Mouse (Mus musculus) MEL (cell line): ENCODE measurements around the gene Gng7. TPM values are rescaled to one million over a fixed set of nuclear protein-coding genes. Genes with fewer than 3 reads are reported as not detected.

Experiments
- DNase-seq: peaks from one replicate; pipeline ENCODE4 v3.0.0; 2011; ENCODE audit warnings: low read depth, low spot score
- H3K27ac ChIP-seq: 2 replicates; pipeline ENCODE4 v1.5.1; 2012; ENCODE audit warnings: low read depth, mild to moderate bottlenecking, control low read depth, low read length, moderate library complexity; ENCODE audit not compliant: control insufficient read depth
- H3K27me3 ChIP-seq, 2 experiments: fragments of 150-350 bp in 1 of 2; sonication (generic) in 1 of 2; 2 replicates each; pipeline ENCODE4 v1.6.1; 2012; ENCODE audit warnings: low read length in 2 of 2, mild to moderate bottlenecking in 2 of 2, improper control_type of control experiment in 1 of 2, moderate library complexity in 1 of 2; ENCODE audit not compliant: insufficient read depth in 2 of 2, control insufficient read depth in 1 of 2
- H3K36me3 ChIP-seq, 2 experiments: 2 replicates each; pipeline ENCODE4 v1.6.1; 2012 to 2014; ENCODE audit warnings: low read length in 2 of 2, improper control_type of control experiment in 1 of 2, inconsistent platforms in 1 of 2, mild to moderate bottlenecking in 1 of 2; ENCODE audit not compliant: insufficient read depth in 2 of 2, control insufficient read depth in 1 of 2
- H3K4me1 ChIP-seq, 2 experiments: fragments of 150-350 bp in 1 of 2; sonication (generic) in 1 of 2; 2 replicates each; pipeline ENCODE4 v1.6.1; 2012; ENCODE audit warnings: low read length in 2 of 2, improper control_type of control experiment in 1 of 2, mild to moderate bottlenecking in 1 of 2; ENCODE audit not compliant: insufficient read depth in 2 of 2, control insufficient read depth in 1 of 2
- H3K4me3 ChIP-seq, 2 experiments: fragments of 150-350 bp in 1 of 2; sonication (generic) in 1 of 2; 2 replicates each; pipeline ENCODE4 v1.5.1; 2012; ENCODE audit warnings: low read depth in 2 of 2, low read length in 2 of 2, mild to moderate bottlenecking in 2 of 2, moderate library complexity in 2 of 2, control low read depth in 1 of 2, improper control_type of control experiment in 1 of 2; ENCODE audit not compliant: control insufficient read depth in 1 of 2, insufficient read depth in 1 of 2
- H3K79me2 ChIP-seq: 2 replicates; pipeline ENCODE4 v1.6.1; 2012; ENCODE audit warnings: mild to moderate bottlenecking, low read length, moderate library complexity; ENCODE audit not compliant: control insufficient read depth, poor library complexity, insufficient read depth
- H3K9ac ChIP-seq: 2 replicates; pipeline ENCODE4 v1.6.1; 2012; ENCODE audit warnings: low read depth, mild to moderate bottlenecking, control low read depth, low read length, moderate library complexity; ENCODE audit not compliant: control insufficient read depth, poor library complexity, severe bottlenecking
- H3K9me3 ChIP-seq: fragments of 150-350 bp; sonication (generic); replicated peaks from 2 replicates; pipeline ENCODE4 v1.6.1; 2012; ENCODE audit warnings: mild to moderate bottlenecking, low read length, improper control_type of control experiment, moderate library complexity; ENCODE audit not compliant: insufficient read depth
- BHLHE40 ChIP-seq: IDR thresholded peaks from 2 replicates; pipeline ENCODE4 v1.6.1; 2012; ENCODE audit warnings: low read depth, mild to moderate bottlenecking, inconsistent platforms, low read length, improper control_type of control experiment, borderline replicate concordance
- CHD1 ChIP-seq: IDR thresholded peaks from 2 replicates; pipeline ENCODE4 v1.6.1; 2012; ENCODE audit warnings: low read depth, mild to moderate bottlenecking, inconsistent platforms, low read length, improper control_type of control experiment
- CHD2 ChIP-seq: IDR thresholded peaks from 2 replicates; pipeline ENCODE4 v1.6.1; 2011; ENCODE audit warnings: low read length, improper control_type of control experiment
- CTCF ChIP-seq, 3 experiments: IDR thresholded peaks in 2 of 3; conservative IDR thresholded peaks in 1 of 3; 2 replicates each; pipeline ENCODE4 v1.5.1; 2011 to 2012; ENCODE audit warnings: low read length in 3 of 3, low read depth in 2 of 3, mild to moderate bottlenecking in 2 of 3, improper control_type of control experiment in 1 of 3, inconsistent platforms in 1 of 3, mixed read lengths in 1 of 3, moderate library complexity in 1 of 3; ENCODE audit not compliant: control insufficient read depth in 1 of 3, insufficient read depth in 1 of 3, poor library complexity in 1 of 3, severe bottlenecking in 1 of 3
- E2F4 ChIP-seq: IDR thresholded peaks from 2 replicates; pipeline ENCODE4 v1.6.1; 2011; ENCODE audit warnings: low read depth, low read length, improper control_type of control experiment, borderline replicate concordance
- ELF1 ChIP-seq: IDR thresholded peaks from 2 replicates; pipeline ENCODE4 v1.6.1; 2014; ENCODE audit warnings: low read depth, mild to moderate bottlenecking, inconsistent platforms, low read length, improper control_type of control experiment, moderate library complexity
- ETS1 ChIP-seq: IDR thresholded peaks from 2 replicates; pipeline ENCODE4 v1.6.1; 2012; ENCODE audit warnings: low read depth, mild to moderate bottlenecking, inconsistent platforms, low read length, improper control_type of control experiment, moderate library complexity
- GABPA ChIP-seq: IDR thresholded peaks from 2 replicates; pipeline ENCODE4 v1.6.1; 2012; ENCODE audit warnings: low read depth, mild to moderate bottlenecking, inconsistent platforms, low read length, improper control_type of control experiment, moderate library complexity
- GATA1 ChIP-seq: IDR thresholded peaks from 2 replicates; pipeline ENCODE4 v1.6.1; 2011; ENCODE audit warnings: low read depth, low read length, improper control_type of control experiment
- HCFC1 ChIP-seq: IDR thresholded peaks from 2 replicates; pipeline ENCODE4 v1.6.1; 2012; ENCODE audit warnings: low read depth, mild to moderate bottlenecking, inconsistent platforms, low read length, improper control_type of control experiment, moderate library complexity
- JUND ChIP-seq: IDR thresholded peaks from 2 replicates; pipeline ENCODE4 v1.6.1; 2011; ENCODE audit warnings: low read depth, mild to moderate bottlenecking, improper control_type of control experiment, low read length
- KAT2A ChIP-seq: conservative IDR thresholded peaks from 2 replicates; pipeline ENCODE4 v1.6.1; 2012; ENCODE audit warnings: low read depth, low read length, improper control_type of control experiment, inconsistent platforms
- MAFK ChIP-seq: IDR thresholded peaks from 2 replicates; pipeline ENCODE4 v1.6.1; 2011; ENCODE audit warnings: low read depth, mild to moderate bottlenecking, low read length, improper control_type of control experiment, borderline replicate concordance
- MAX ChIP-seq: IDR thresholded peaks from 2 replicates; pipeline ENCODE4 v1.6.1; 2011; ENCODE audit warnings: low read length, improper control_type of control experiment
- MEF2A ChIP-seq: IDR thresholded peaks from 2 replicates; pipeline ENCODE4 v1.6.1; 2014; ENCODE audit warnings: low read depth, mild to moderate bottlenecking, inconsistent platforms, low read length, improper control_type of control experiment; ENCODE audit not compliant: poor library complexity, insufficient replicate concordance, severe bottlenecking; ENCODE audit errors: extremely low read depth
- MXI1 ChIP-seq: IDR thresholded peaks from 2 replicates; pipeline ENCODE4 v1.6.1; 2011; ENCODE audit warnings: mild to moderate bottlenecking, low read depth, low read length, improper control_type of control experiment
- MYB ChIP-seq: IDR thresholded peaks from 2 replicates; pipeline ENCODE4 v1.6.1; 2011; ENCODE audit warnings: mild to moderate bottlenecking, low read depth, low read length, improper control_type of control experiment
- MYC ChIP-seq: IDR thresholded peaks from 2 replicates; pipeline ENCODE4 v1.6.1; 2011; ENCODE audit warnings: low read depth, mild to moderate bottlenecking, low read length, improper control_type of control experiment, moderate library complexity
- NELFE ChIP-seq: IDR thresholded peaks from 2 replicates; pipeline ENCODE4 v1.6.1; 2011; ENCODE audit warnings: low read depth, low read length, improper control_type of control experiment
- NRF1 ChIP-seq: IDR thresholded peaks from 2 replicates; pipeline ENCODE4 v1.6.1; 2014; ENCODE audit warnings: low read depth, mild to moderate bottlenecking, inconsistent platforms, low read length, improper control_type of control experiment, moderate library complexity; ENCODE audit not compliant: poor library complexity, insufficient read depth, severe bottlenecking
- POLR2A ChIP-seq, 2 experiments: IDR thresholded peaks; 2 replicates each; pipeline ENCODE4 v1.6.1; 2011 to 2012; ENCODE audit warnings: low read length in 2 of 2, mild to moderate bottlenecking in 2 of 2, control low read depth in 1 of 2, improper control_type of control experiment in 1 of 2, low read depth in 1 of 2, moderate library complexity in 1 of 2; ENCODE audit not compliant: control insufficient read depth in 1 of 2, insufficient read depth in 1 of 2, poor library complexity in 1 of 2
- POLR2AphosphoS2 ChIP-seq: IDR thresholded peaks from 2 replicates; pipeline ENCODE4 v1.6.1; 2011; ENCODE audit warnings: low read length, improper control_type of control experiment
- POLR2AphosphoS5 ChIP-seq: IDR thresholded peaks from 2 replicates; pipeline ENCODE4 v1.6.1; 2012; ENCODE audit warnings: low read depth, borderline replicate concordance, mild to moderate bottlenecking, inconsistent platforms, low read length, moderate library complexity, mixed read lengths
- RAD21 ChIP-seq: IDR thresholded peaks from 2 replicates; pipeline ENCODE4 v1.6.1; 2011; ENCODE audit warnings: mild to moderate bottlenecking, low read depth, low read length, improper control_type of control experiment
- RCOR1 ChIP-seq: IDR thresholded peaks from 2 replicates; pipeline ENCODE4 v1.6.1; 2012; ENCODE audit warnings: low read depth, mild to moderate bottlenecking, inconsistent platforms, low read length, improper control_type of control experiment
- SIN3A ChIP-seq: IDR thresholded peaks from 2 replicates; pipeline ENCODE4 v1.6.1; 2012; ENCODE audit warnings: low read length, improper control_type of control experiment, inconsistent platforms
- SMC3 ChIP-seq: IDR thresholded peaks from 2 replicates; pipeline ENCODE4 v1.6.1; 2011; ENCODE audit warnings: low read depth, low read length, improper control_type of control experiment
- TAL1 ChIP-seq: IDR thresholded peaks from 2 replicates; pipeline ENCODE4 v1.6.1; 2012; ENCODE audit warnings: mild to moderate bottlenecking, inconsistent platforms, low read length, moderate library complexity, mixed read lengths
- TBP ChIP-seq: IDR thresholded peaks from 2 replicates; pipeline ENCODE4 v1.8.0; 2011; ENCODE audit warnings: low read depth, low read length, improper control_type of control experiment
- TCF12 ChIP-seq: IDR thresholded peaks from 2 replicates; pipeline ENCODE4 v1.6.1; 2014; ENCODE audit warnings: low read depth, mild to moderate bottlenecking, inconsistent platforms, low read length, improper control_type of control experiment, moderate library complexity
- UBTF ChIP-seq: IDR thresholded peaks from 2 replicates; pipeline ENCODE4 v1.6.1; 2012; ENCODE audit warnings: low read depth, mild to moderate bottlenecking, inconsistent platforms, low read length, improper control_type of control experiment, moderate library complexity, borderline replicate concordance; ENCODE audit not compliant: insufficient read depth
- USF1 ChIP-seq: IDR thresholded peaks from 2 replicates; pipeline ENCODE4 v1.6.1; 2014; ENCODE audit warnings: low read depth, mild to moderate bottlenecking, inconsistent platforms, low read length, improper control_type of control experiment, moderate library complexity
- USF2 ChIP-seq, 2 experiments: IDR thresholded peaks; 2 replicates each; pipeline ENCODE4 v1.6.1; 2011 to 2012; ENCODE audit warnings: improper control_type of control experiment in 2 of 2, low read length in 2 of 2, borderline replicate concordance in 1 of 2, inconsistent platforms in 1 of 2, low read depth in 1 of 2, mild to moderate bottlenecking in 1 of 2; ENCODE audit not compliant: insufficient read depth in 1 of 2
- ZC3H11A ChIP-seq: IDR thresholded peaks from 2 replicates; pipeline ENCODE4 v1.6.1; 2012; ENCODE audit warnings: low read depth, mild to moderate bottlenecking, inconsistent platforms, low read length, improper control_type of control experiment
- ZKSCAN1 ChIP-seq: IDR thresholded peaks from 2 replicates; pipeline ENCODE4 v1.6.1; 2012; ENCODE audit warnings: low read depth, mild to moderate bottlenecking, inconsistent platforms, low read length, improper control_type of control experiment, moderate library complexity
- ZMIZ1 ChIP-seq: IDR thresholded peaks from 2 replicates; pipeline ENCODE4 v1.6.1; 2012; ENCODE audit warnings: low read depth, mild to moderate bottlenecking, inconsistent platforms, low read length, improper control_type of control experiment, moderate library complexity
- ZNF384 ChIP-seq: IDR thresholded peaks from 2 replicates; pipeline ENCODE4 v1.6.1; 2012; ENCODE audit warnings: low read depth, mild to moderate bottlenecking, inconsistent platforms, low read length, improper control_type of control experiment
- polyA plus RNA-seq, 2 experiments: library from polyadenylated mRNA; stranded (reverse) in 1 of 2; unstranded in 1 of 2; fragments of >175 nt in 1 of 2; fragments of >200 nt in 1 of 2; gene quantifications; 2 replicates each; pipeline versions ENCODE4 v1.2.1 to v1.2.4; 2012; ENCODE audit warnings: low replicate concordance in 2 of 2, low read depth in 1 of 2; ENCODE audit not compliant: insufficient read length in 2 of 2, insufficient read depth in 1 of 2, missing spikeins in 1 of 2
- total RNA-seq: library from RNA; depleted of rRNA; stranded (reverse); fragments of 300-350 nt; gene quantifications from 2 replicates; pipeline ENCODE4 v1.2.3, GENCODE M21; 2012

The Gng7 gene
- total and polyA plus RNA-seq, 3 experiments = 1.3 to 6.2 TPM; not detected in 1

DNA sequence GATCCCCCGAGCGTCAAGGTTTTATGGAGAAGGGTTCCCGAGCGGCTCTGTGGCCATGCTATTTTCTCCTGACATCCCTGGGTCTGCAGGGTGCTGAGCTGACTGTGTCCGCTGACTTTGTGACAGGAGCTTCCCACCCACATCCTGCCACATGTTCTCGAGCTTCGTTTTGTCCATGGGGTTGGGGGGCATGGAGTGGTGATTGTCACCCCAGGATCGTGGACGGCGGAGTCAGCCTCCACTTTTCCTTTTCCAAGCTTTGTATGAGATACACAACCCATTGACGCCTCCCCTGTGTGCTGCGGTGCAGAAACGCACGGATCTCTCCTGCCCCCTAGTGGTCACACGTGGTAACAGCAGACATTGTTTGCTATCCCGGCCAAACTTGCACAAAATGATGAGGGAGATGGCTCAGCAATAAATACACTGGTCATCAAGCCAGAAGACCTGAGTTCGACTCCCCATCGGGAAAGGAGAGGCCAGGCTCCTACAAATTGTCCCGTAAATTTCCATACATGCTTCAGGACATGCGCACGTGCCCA lies 19.6 kb downstream of the Gng7 start:
- Histone ChIP-seq H3K27me3 (no peaks in the 10 kb centered on the region), H3K79me2 (no peaks in the 10 kb centered on the region), H3K4me1 (peaks cover 3 to 11% of the 10 kb centered on the region in 2 experiments; a peak in 3 of 4 replicates), H3K9me3 (no peaks in the 10 kb centered on the region), H3K27ac (no peak overlapping the region), H3K4me3 (peak overlapping the region in 1 of 2 experiments; percentile 32; a peak in 2 of 4 replicates), H3K9ac (peak overlapping the region; percentile 37), H3K36me3 (peaks cover 0 to 5% of the 10 kb centered on the region in 2 experiments; a peak in 2 of 4 replicates)
- peak; percentile 84 for DNase-seq
- TF ChIP-seq JUND (no peak), SMC3 (peak; percentile 78), RAD21 (peak; percentile 96), MEF2A (no peak), MYC (peak; percentile 88), TCF12 (no peak), TAL1 (no peak), USF1 (0 out of 2 replicates have a peak, but pooled peaks have one; percentile 22), ZNF384 (peak; percentile 63), TBP (0 out of 2 replicates have a peak, but pooled peaks have one; percentile 43), ZMIZ1 (no peak), UBTF (no peak), POLR2AphosphoS2 (no peak), GATA1 (no peak), E2F4 (no peak), KAT2A (no peak), NELFE (no peak), ETS1 (no peak), SIN3A (peak; percentile 54; the same call in 1 of the 2 replicates), HCFC1 (0 out of 2 replicates have a peak, but pooled peaks have one; percentile 22), MAX (peak; percentile 89), CHD1 (no peak), POLR2A (IDR thresholded peaks at IDR 0.05; ENCODE audit: control insufficient read depth in 1 of 2, insufficient read depth in 1 of 2, low read depth in 1 of 2, low read length in 2 of 2, poor library complexity in 1 of 2) (no peak), POLR2AphosphoS5 (no peak), USF2 (IDR thresholded peaks at IDR 0.05; ENCODE audit: borderline replicate concordance in 1 of 2, insufficient read depth in 1 of 2, low read depth in 1 of 2, low read length in 2 of 2) (no peak), ZC3H11A (peak; percentile 75), BHLHE40 (no peak), GABPA (peak; percentile 43; the same call in 1 of the 2 replicates), NRF1 (no peak), ELF1 (no peak), CHD2 (no peak), ZKSCAN1 (no peak), RCOR1 (no peak), CTCF (IDR thresholded peaks at IDR 0.05 in 2 of 3, conservative IDR thresholded peaks at IDR 0.05 in 1 of 3; ENCODE audit: control insufficient read depth in 1 of 3, insufficient read depth in 1 of 3, low read depth in 2 of 3, low read length in 3 of 3, poor library complexity in 1 of 3, severe bottlenecking in 1 of 3) (peak; percentile 98 to 99 (median 98)), MYB (no peak), MAFK (no peak), MXI1 (peak; percentile 61; the same call in 1 of the 2 replicates)
